Mouse (Mus musculus): Measurements from ENCODE around the gene Tmem132a. TPM values are rescaled to one million over a fixed set of nuclear protein-coding genes. Genes with fewer than 3 reads are reported as not detected.

Gene Tmem132a
- total and polyA plus RNA-seq, 3 experiments, result not detected

DNA sequence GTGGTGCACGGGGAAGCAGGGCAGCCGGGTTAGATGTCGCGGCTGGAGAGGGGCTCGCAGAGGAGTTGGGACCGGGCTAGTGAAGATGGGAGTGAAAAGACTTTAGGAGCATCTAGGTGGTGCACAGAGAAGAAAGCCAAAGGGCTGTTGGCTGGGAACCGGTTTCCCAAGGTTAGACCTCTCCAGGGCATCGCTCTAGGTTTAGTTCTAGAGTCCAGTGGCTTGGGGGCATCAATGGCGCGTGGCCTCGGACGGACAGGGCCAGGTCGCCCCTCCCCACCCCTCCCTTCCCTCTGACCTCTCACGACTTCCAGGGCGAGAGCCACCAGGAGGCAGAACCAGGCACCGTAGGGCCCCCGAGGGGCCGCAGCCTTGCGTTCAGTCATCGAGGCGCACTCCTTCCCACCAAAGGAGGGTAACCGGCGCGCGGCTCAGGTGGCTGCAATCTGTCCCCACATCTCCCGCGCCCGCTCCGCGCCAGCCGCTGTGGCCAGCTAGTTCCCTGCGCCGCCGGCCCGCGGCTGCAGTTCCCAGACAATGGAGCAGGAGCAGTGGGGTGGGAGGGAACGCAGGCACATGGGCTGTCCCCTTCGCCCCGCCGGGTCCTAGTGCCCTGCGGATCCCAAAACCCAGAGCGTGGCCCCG, 377 bp downstream of the Tmem132a start:
- DNase-seq (ENCODE audit: low read depth, low spot score), result no peak

DNA sequence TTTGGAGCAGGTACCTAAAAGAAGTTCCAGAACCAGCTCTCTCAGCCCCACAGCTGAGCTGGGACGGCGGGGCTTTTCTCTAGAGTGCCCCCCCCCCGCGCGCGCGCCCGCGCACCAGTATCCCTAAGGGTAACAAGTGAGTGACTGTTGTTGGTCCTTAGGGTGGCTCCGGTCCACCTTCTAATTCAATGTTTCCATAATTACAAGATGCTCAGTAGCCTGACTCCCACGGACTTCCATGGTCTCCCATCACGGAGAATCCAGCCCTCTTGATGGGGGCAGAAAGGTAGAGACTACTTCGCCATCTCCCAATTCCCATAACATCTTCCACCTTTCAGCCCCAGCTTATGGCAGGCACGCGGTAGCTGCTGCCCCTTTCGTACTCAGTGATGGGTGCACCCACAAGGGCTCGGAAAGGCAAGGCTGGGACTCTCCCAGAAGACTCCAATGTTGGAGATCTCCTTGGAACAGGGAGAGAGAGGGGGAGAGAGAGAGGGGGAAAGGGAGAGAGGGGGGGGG, 1.1 kb downstream of the Tmem132a start:
- no peaks in the 10 kb centered on the region for H3K79me2 ChIP-seq (ENCODE audit: control insufficient read depth, insufficient read depth, low read length, poor library complexity)
- H3K27me3 ChIP-seq (ENCODE audit: control insufficient read depth in 1 of 2, insufficient read depth in 2 of 2, low read length in 2 of 2), result peaks cover 0 to 1% of the 10 kb centered on the region in 2 experiments; a peak in 3 of 4 replicates
- no peak for TF ChIP-seq CHD2 (IDR thresholded peaks at IDR 0.05; ENCODE audit: low read length)
- H3K4me1 ChIP-seq (ENCODE audit: control insufficient read depth in 1 of 2, insufficient read depth in 2 of 2, low read length in 2 of 2), result no peaks in the 10 kb centered on the region
- no peaks in the 10 kb centered on the region; a peak in 1 of 4 replicates for H3K36me3 ChIP-seq (ENCODE audit: control insufficient read depth in 1 of 2, insufficient read depth in 2 of 2, low read length in 2 of 2)
- DNase-seq (ENCODE audit: low read depth, low spot score), result no peak
- H3K9ac ChIP-seq (ENCODE audit: control insufficient read depth, low read depth, low read length, poor library complexity, severe bottlenecking), result no peak overlapping the region
- no peak overlapping the region for H3K27ac ChIP-seq (ENCODE audit: control insufficient read depth, low read depth, low read length)
- no peak overlapping the region for H3K4me3 ChIP-seq (ENCODE audit: control insufficient read depth in 1 of 2, insufficient read depth in 1 of 2, low read depth in 2 of 2, low read length in 2 of 2)
- no peaks in the 10 kb centered on the region for H3K9me3 ChIP-seq (replicated peaks; ENCODE audit: insufficient read depth, low read length)

More for the DNA sequence above, 377 bp downstream of the Tmem132a start:
- H3K36me3 ChIP-seq (ENCODE audit: control insufficient read depth in 1 of 2, insufficient read depth in 2 of 2, low read length in 2 of 2), result no peaks in the 10 kb centered on the region; a peak in 2 of 4 replicates
- H3K4me1 ChIP-seq (ENCODE audit: control insufficient read depth in 1 of 2, insufficient read depth in 2 of 2, low read length in 2 of 2), result no peaks in the 10 kb centered on the region
- no peaks in the 10 kb centered on the region for H3K9me3 ChIP-seq (replicated peaks; ENCODE audit: insufficient read depth, low read length)
- no peak overlapping the region for H3K27ac ChIP-seq (ENCODE audit: control insufficient read depth, low read depth, low read length)
- no peak overlapping the region for H3K9ac ChIP-seq (ENCODE audit: control insufficient read depth, low read depth, low read length, poor library complexity, severe bottlenecking)
- no peak for TF ChIP-seq SIN3A (IDR thresholded peaks at IDR 0.05; ENCODE audit: low read length)
- no peak for TF ChIP-seq MAX (IDR thresholded peaks at IDR 0.05; ENCODE audit: low read length)
- TF ChIP-seq TAL1 (IDR thresholded peaks at IDR 0.05; ENCODE audit: low read length), result no peak
- TF ChIP-seq MYC (IDR thresholded peaks at IDR 0.05; ENCODE audit: low read depth, low read length), result no peak
- no peak for TF ChIP-seq POLR2A (IDR thresholded peaks at IDR 0.05; ENCODE audit: control insufficient read depth in 1 of 2, insufficient read depth in 1 of 2, low read depth in 1 of 2, low read length in 2 of 2, poor library complexity in 1 of 2)
- TF ChIP-seq BHLHE40 (IDR thresholded peaks at IDR 0.05; ENCODE audit: borderline replicate concordance, low read depth, low read length), result no peak
- TF ChIP-seq HCFC1 (IDR thresholded peaks at IDR 0.05; ENCODE audit: low read depth, low read length), result no peak
- no peak for TF ChIP-seq EP300 (IDR thresholded peaks at IDR 0.05; ENCODE audit: low read depth in 1 of 2, low read length in 2 of 2)
- no peak for TF ChIP-seq SMC3 (IDR thresholded peaks at IDR 0.05; ENCODE audit: low read depth, low read length)
- no peak for TF ChIP-seq NELFE (IDR thresholded peaks at IDR 0.05; ENCODE audit: low read depth, low read length)
- TF ChIP-seq UBTF (IDR thresholded peaks at IDR 0.05; ENCODE audit: borderline replicate concordance, insufficient read depth, low read depth, low read length), result no peak
- TF ChIP-seq MYB (IDR thresholded peaks at IDR 0.05; ENCODE audit: low read depth, low read length), result no peak
- no peak for TF ChIP-seq ELF1 (IDR thresholded peaks at IDR 0.05; ENCODE audit: low read depth, low read length)
- TF ChIP-seq ZMIZ1 (IDR thresholded peaks at IDR 0.05; ENCODE audit: low read depth, low read length), result no peak
- no peak for TF ChIP-seq GATA1 (IDR thresholded peaks at IDR 0.05; ENCODE audit: low read depth, low read length)
- no peak for TF ChIP-seq E2F4 (IDR thresholded peaks at IDR 0.05; ENCODE audit: borderline replicate concordance, low read depth, low read length)
- no peak for TF ChIP-seq CHD1 (IDR thresholded peaks at IDR 0.05; ENCODE audit: low read depth, low read length)
- no peak for TF ChIP-seq POLR2AphosphoS2 (IDR thresholded peaks at IDR 0.05; ENCODE audit: low read length)
- no peaks in the 10 kb centered on the region for H3K79me2 ChIP-seq (ENCODE audit: control insufficient read depth, insufficient read depth, low read length, poor library complexity)
- peaks cover 0 to 1% of the 10 kb centered on the region in 2 experiments; a peak in 3 of 4 replicates for H3K27me3 ChIP-seq (ENCODE audit: control insufficient read depth in 1 of 2, insufficient read depth in 2 of 2, low read length in 2 of 2)
- H3K4me3 ChIP-seq (ENCODE audit: control insufficient read depth in 1 of 2, insufficient read depth in 1 of 2, low read depth in 2 of 2, low read length in 2 of 2), result no peak overlapping the region

Data from MEL (cell line).